Mouse (Mus musculus) frontal cortex, adult (tissue): ENCODE data around the gene Kank1.

Experiments used
- ATAC-seq: cut with Nextera tagmentation; 2 replicates; pipeline ENCODE4 v1.9.2; 2017; ENCODE audit warnings: mild to moderate bottlenecking, moderate library complexity, mixed read lengths; ENCODE audit not compliant: low TSS enrichment

Gene Kank1

GRCm38 (mm10) chr19:25405987-25406386 is 169.2 kb downstream of the Kank1 start:
- no peak for ATAC-seq

GRCm38 (mm10) chr19:25406481-25407184 is 169.9 kb downstream of the Kank1 start:
- ATAC-seq, result peak; percentile 95

GRCm38 (mm10) chr19:25407185-25407886 is 170.6 kb downstream of the Kank1 start:
- no peak for ATAC-seq

GRCm38 (mm10) chr19:25407887-25408236 is 171.1 kb downstream of the Kank1 start:
- no peak for ATAC-seq

GRCm38 (mm10) chr19:25409239-25409638 is 172.5 kb downstream of the Kank1 start:
- no peak for ATAC-seq

- peak; percentile 85 for ATAC-seq
Observed at GRCm38 (mm10) chr19:25411353-25411752, 174.6 kb downstream of the Kank1 start.

GRCm38 (mm10) chr19:25415448-25415847 is 178.7 kb downstream of the Kank1 start:
- no peak for ATAC-seq

GRCm38 (mm10) chr19:25417671-25418070 is 180.9 kb downstream of the Kank1 start:
- ATAC-seq, result no peak

- ATAC-seq, result no peak
Observed at GRCm38 (mm10) chr19:25419983-25420382, 183.2 kb downstream of the Kank1 start.

- ATAC-seq, result no peak
Observed at GRCm38 (mm10) chr19:25422096-25422495, 185.3 kb downstream of the Kank1 start.

GRCm38 (mm10) chr19:25423371-25423770 is 186.6 kb downstream of the Kank1 start:
- ATAC-seq, result no peak

- no peak for ATAC-seq
Observed at GRCm38 (mm10) chr19:25426431-25426830, 189.7 kb downstream of the Kank1 start.

- ATAC-seq, result no peak
Observed at GRCm38 (mm10) chr19:25427886-25428285, 191.1 kb downstream of the Kank1 start.

- ATAC-seq, result no peak
Observed at GRCm38 (mm10) chr19:25428338-25428962, 191.7 kb downstream of the Kank1 start.

- no peak for ATAC-seq
Observed at GRCm38 (mm10) chr19:25431431-25431830, 194.7 kb downstream of the Kank1 start.

- ATAC-seq, result no peak
Observed at GRCm38 (mm10) chr19:25431909-25432308, 195.1 kb downstream of the Kank1 start.

- ATAC-seq, result peak; percentile 85
Observed at GRCm38 (mm10) chr19:25433169-25433690, 196.5 kb downstream of the Kank1 start.

- no peak for ATAC-seq
Observed at GRCm38 (mm10) chr19:25434345-25434744, 197.6 kb downstream of the Kank1 start.

- ATAC-seq, result no peak
Observed at GRCm38 (mm10) chr19:25434795-25435194, 198.0 kb downstream of the Kank1 start.

GRCm38 (mm10) chr19:25435412-25435811 is 198.6 kb downstream of the Kank1 start:
- ATAC-seq, result no peak

- ATAC-seq, result no peak
Observed at GRCm38 (mm10) chr19:25436175-25436574, 199.4 kb downstream of the Kank1 start.

- no peak for ATAC-seq
Observed at GRCm38 (mm10) chr19:25436789-25437650, 200.2 kb downstream of the Kank1 start.
